Mouse (Mus musculus): ENCODE results near the gene Pcdh7. TPM values are rescaled to one million over a fixed set of nuclear protein-coding genes. Genes with fewer than 3 reads are reported as not detected.

The Pcdh7 gene
- polyA plus RNA-seq, 1 experiment from 2014 or later: 28.9 TPM

- H3K27ac ChIP-seq (ENCODE audit: low read depth, low read length): no peak overlapping the region
- no peaks in the 10 kb centered on the region for H3K36me3 ChIP-seq (ENCODE audit: control insufficient read depth, insufficient read depth, low read length)
- H3K4me3 ChIP-seq (ENCODE audit: low read length): no peak overlapping the region
- no peak overlapping the region for H3K4me2 ChIP-seq (ENCODE audit: low read length)
- WGBS: 60% methylated on average over 3 of the region's 3 CpGs
- no peak overlapping the region for H3K9ac ChIP-seq (ENCODE audit: low read depth, low read length)
- ATAC-seq: no peak
- no peaks in the 10 kb centered on the region for H3K9me3 ChIP-seq (ENCODE audit: control insufficient read depth, low read length)
- H3K27me3 ChIP-seq (replicated peaks; ENCODE audit: control insufficient read depth, insufficient read depth, low read length): no peaks in the 10 kb centered on the region
- no peaks in the 10 kb centered on the region for H3K4me1 ChIP-seq (ENCODE audit: control insufficient read depth, insufficient read depth, low read depth, low read length)
These were observed 60.3 kb downstream of the Pcdh7 start for GRCm38 (mm10) chr5:57778093-57778492.

GRCm38 (mm10) chr5:57779951-57780350 lies 62.2 kb downstream of the Pcdh7 start:
- Histone ChIP-seq H3K9me3 (ENCODE audit: control insufficient read depth, low read length) (no peaks in the 10 kb centered on the region), H3K4me2 (ENCODE audit: low read length) (no peak overlapping the region), H3K27ac (ENCODE audit: low read depth, low read length) (no peak overlapping the region), H3K4me3 (ENCODE audit: low read length) (no peak overlapping the region), H3K27me3 (replicated peaks; ENCODE audit: control insufficient read depth, insufficient read depth, low read length) (no peaks in the 10 kb centered on the region), H3K36me3 (ENCODE audit: control insufficient read depth, insufficient read depth, low read length) (no peaks in the 10 kb centered on the region), H3K4me1 (ENCODE audit: control insufficient read depth, insufficient read depth, low read depth, low read length) (no peaks in the 10 kb centered on the region), H3K9ac (ENCODE audit: low read depth, low read length) (no peak overlapping the region)
- no peak for ATAC-seq

- Histone ChIP-seq H3K9me3 (ENCODE audit: control insufficient read depth, low read length) (no peaks in the 10 kb centered on the region), H3K9ac (ENCODE audit: low read depth, low read length) (no peak overlapping the region), H3K27ac (ENCODE audit: low read depth, low read length) (no peak overlapping the region), H3K4me3 (ENCODE audit: low read length) (no peak overlapping the region), H3K4me1 (ENCODE audit: control insufficient read depth, insufficient read depth, low read depth, low read length) (no peaks in the 10 kb centered on the region), H3K36me3 (ENCODE audit: control insufficient read depth, insufficient read depth, low read length) (no peaks in the 10 kb centered on the region), H3K27me3 (replicated peaks; ENCODE audit: control insufficient read depth, insufficient read depth, low read length) (no peaks in the 10 kb centered on the region), H3K4me2 (ENCODE audit: low read length) (no peak overlapping the region)
- ATAC-seq: no peak
- WGBS: 88% methylated on average over 4 of the region's 4 CpGs
These were observed 62.8 kb downstream of the Pcdh7 start for GRCm38 (mm10) chr5:57780574-57780973.

- Histone ChIP-seq H3K4me1 (ENCODE audit: control insufficient read depth, insufficient read depth, low read depth, low read length) (no peaks in the 10 kb centered on the region), H3K9me3 (ENCODE audit: control insufficient read depth, low read length) (no peaks in the 10 kb centered on the region), H3K36me3 (ENCODE audit: control insufficient read depth, insufficient read depth, low read length) (no peaks in the 10 kb centered on the region), H3K9ac (ENCODE audit: low read depth, low read length) (no peak overlapping the region), H3K4me3 (ENCODE audit: low read length) (no peak overlapping the region), H3K27me3 (replicated peaks; ENCODE audit: control insufficient read depth, insufficient read depth, low read length) (no peaks in the 10 kb centered on the region), H3K27ac (ENCODE audit: low read depth, low read length) (no peak overlapping the region), H3K4me2 (ENCODE audit: low read length) (no peak overlapping the region)
- WGBS: 76% methylated on average over 5 of the region's 5 CpGs
- ATAC-seq: no peak
These were observed 64.2 kb downstream of the Pcdh7 start for GRCm38 (mm10) chr5:57781950-57782349.

GRCm38 (mm10) chr5:57782546-57782945 lies 64.8 kb downstream of the Pcdh7 start:
- Histone ChIP-seq H3K4me1 (ENCODE audit: control insufficient read depth, insufficient read depth, low read depth, low read length) (no peaks in the 10 kb centered on the region), H3K9ac (ENCODE audit: low read depth, low read length) (no peak overlapping the region), H3K4me3 (ENCODE audit: low read length) (no peak overlapping the region), H3K4me2 (ENCODE audit: low read length) (no peak overlapping the region), H3K27ac (ENCODE audit: low read depth, low read length) (no peak overlapping the region), H3K9me3 (ENCODE audit: control insufficient read depth, low read length) (no peaks in the 10 kb centered on the region), H3K27me3 (replicated peaks; ENCODE audit: control insufficient read depth, insufficient read depth, low read length) (no peaks in the 10 kb centered on the region), H3K36me3 (ENCODE audit: control insufficient read depth, insufficient read depth, low read length) (no peaks in the 10 kb centered on the region)
- WGBS: 69% methylated on average over 3 of the region's 3 CpGs
- no peak for ATAC-seq

- Histone ChIP-seq H3K4me2 (ENCODE audit: low read length) (no peak overlapping the region), H3K27ac (ENCODE audit: low read depth, low read length) (no peak overlapping the region), H3K36me3 (ENCODE audit: control insufficient read depth, insufficient read depth, low read length) (no peaks in the 10 kb centered on the region), H3K4me1 (ENCODE audit: control insufficient read depth, insufficient read depth, low read depth, low read length) (no peaks in the 10 kb centered on the region), H3K9ac (ENCODE audit: low read depth, low read length) (no peak overlapping the region), H3K9me3 (ENCODE audit: control insufficient read depth, low read length) (no peaks in the 10 kb centered on the region), H3K4me3 (ENCODE audit: low read length) (no peak overlapping the region), H3K27me3 (replicated peaks; ENCODE audit: control insufficient read depth, insufficient read depth, low read length) (no peaks in the 10 kb centered on the region)
- 66% methylated on average over 4 of the region's 4 CpGs for WGBS
- no peak for ATAC-seq
These were observed 71.2 kb downstream of the Pcdh7 start for GRCm38 (mm10) chr5:57788775-57789509.

GRCm38 (mm10) chr5:57796337-57796736 lies 78.6 kb downstream of the Pcdh7 start:
- Histone ChIP-seq H3K9ac (ENCODE audit: low read depth, low read length) (no peak overlapping the region), H3K27me3 (replicated peaks; ENCODE audit: control insufficient read depth, insufficient read depth, low read length) (no peaks in the 10 kb centered on the region), H3K36me3 (ENCODE audit: control insufficient read depth, insufficient read depth, low read length) (no peaks in the 10 kb centered on the region), H3K4me3 (ENCODE audit: low read length) (no peak overlapping the region), H3K4me2 (ENCODE audit: low read length) (no peak overlapping the region), H3K4me1 (ENCODE audit: control insufficient read depth, insufficient read depth, low read depth, low read length) (no peaks in the 10 kb centered on the region), H3K27ac (ENCODE audit: low read depth, low read length) (no peak overlapping the region), H3K9me3 (ENCODE audit: control insufficient read depth, low read length) (no peaks in the 10 kb centered on the region)
- ATAC-seq: no peak

GRCm38 (mm10) chr5:57797951-57798670 lies 80.3 kb downstream of the Pcdh7 start:
- Histone ChIP-seq H3K36me3 (ENCODE audit: control insufficient read depth, insufficient read depth, low read length) (no peaks in the 10 kb centered on the region), H3K4me2 (ENCODE audit: low read length) (no peak overlapping the region), H3K9me3 (ENCODE audit: control insufficient read depth, low read length) (no peaks in the 10 kb centered on the region), H3K4me1 (ENCODE audit: control insufficient read depth, insufficient read depth, low read depth, low read length) (no peaks in the 10 kb centered on the region), H3K27me3 (replicated peaks; ENCODE audit: control insufficient read depth, insufficient read depth, low read length) (no peaks in the 10 kb centered on the region), H3K27ac (ENCODE audit: low read depth, low read length) (no peak overlapping the region), H3K4me3 (ENCODE audit: low read length) (no peak overlapping the region), H3K9ac (ENCODE audit: low read depth, low read length) (no peak overlapping the region)
- no peak for ATAC-seq
- WGBS: 82% methylated on average over 7 of the region's 7 CpGs

GRCm38 (mm10) chr5:57803108-57803507 lies 85.3 kb downstream of the Pcdh7 start:
- Histone ChIP-seq H3K9ac (ENCODE audit: low read depth, low read length) (no peak overlapping the region), H3K27ac (ENCODE audit: low read depth, low read length) (no peak overlapping the region), H3K4me1 (ENCODE audit: control insufficient read depth, insufficient read depth, low read depth, low read length) (no peaks in the 10 kb centered on the region), H3K4me2 (ENCODE audit: low read length) (no peak overlapping the region), H3K36me3 (ENCODE audit: control insufficient read depth, insufficient read depth, low read length) (no peaks in the 10 kb centered on the region), H3K27me3 (replicated peaks; ENCODE audit: control insufficient read depth, insufficient read depth, low read length) (no peaks in the 10 kb centered on the region), H3K9me3 (ENCODE audit: control insufficient read depth, low read length) (no peaks in the 10 kb centered on the region), H3K4me3 (ENCODE audit: low read length) (no peak overlapping the region)
- ATAC-seq: peak; percentile 73
- WGBS: 86% methylated on average over 3 of the region's 3 CpGs
